Mouse (Mus musculus) forebrain, embryonic 12.5 days (tissue): ENCODE results near the gene Arfgap1. TPM values are rescaled to one million over a fixed set of nuclear protein-coding genes. Genes with fewer than 3 reads are reported as not detected.

Experiments
- polyA plus RNA-seq: library from polyadenylated mRNA; unstranded; fragments of >200 nt; fragmentation: Nextera tagmentation; extraction: Ambion mirVana; gene quantifications from 2 replicates; pipeline ENCODE4 v1.2.1, GENCODE M21; 2016

Gene Arfgap1
- polyA plus RNA-seq, 1 experiment from 2014 or later = 87.7 TPM

Other genes with a start within 250 kb of the Arfgap1 start
- gene Slc17a9, start 242.0 kb upstream of the Arfgap1 start, polyA plus RNA-seq = 0.37 and 0.55 TPM in 2 replicates
- 1.3 and 3.2 TPM in 2 replicates for gene Bhlhe23, start 190.3 kb upstream of the Arfgap1 start, polyA plus RNA-seq
- gene Ythdf1, start 46.3 kb upstream of the Arfgap1 start, polyA plus RNA-seq = 62.6 and 64.5 TPM in 2 replicates
- gene Birc7, start 38.2 kb upstream of the Arfgap1 start, polyA plus RNA-seq = 0.11 and 0.41 TPM in 2 replicates
- gene Nkain4, start 12.5 kb upstream of the Arfgap1 start, polyA plus RNA-seq = 39.4 and 43.5 TPM in 2 replicates
- 0.45 and 0.51 TPM in 2 replicates for gene Col20a1, start 19.3 kb downstream of the Arfgap1 start, polyA plus RNA-seq
- 20.2 and 20.8 TPM in 2 replicates for gene Chrna4, start 76.3 kb downstream of the Arfgap1 start, polyA plus RNA-seq
- gene Kcnq2, start 168.1 kb downstream of the Arfgap1 start, polyA plus RNA-seq = 28.6 and 30.0 TPM in 2 replicates
- 1.1 and 1.4 TPM in 2 replicates for gene Eef1a2, start 189.8 kb downstream of the Arfgap1 start, polyA plus RNA-seq
- 483 and 484 TPM in 2 replicates for gene Ppdpf, start 220.0 kb downstream of the Arfgap1 start, polyA plus RNA-seq
- not detected in 2 replicates for gene Ptk6, start 235.6 kb downstream of the Arfgap1 start, polyA plus RNA-seq
- gene Srms, start 246.0 kb downstream of the Arfgap1 start, polyA plus RNA-seq = not detected in 2 replicates